Mouse (Mus musculus): ENCODE results near the gene Tex9. TPM values are rescaled to one million over a fixed set of nuclear protein-coding genes. Genes with fewer than 3 reads are reported as not detected.

The Tex9 gene
- polyA plus RNA-seq, 1 experiment from 2014 or later, result 34.6 TPM

Small RNA genes lying within 50 kb of the gene (microRNA-seq; reads per million reads assigned to microRNA genes)
- not detected for gene Gm28010

Other genes with a start within 250 kb of the Tex9 start
- gene Zfp280d, start 217.4 kb downstream of the Tex9 start, polyA plus RNA-seq (2015; fragmentation: Nextera tagmentation; extraction: Ambion mirVana), result 31.3 and 31.7 TPM in 2 replicates
- gene Mns1, start 54.2 kb downstream of the Tex9 start, polyA plus RNA-seq (2015; fragmentation: Nextera tagmentation; extraction: Ambion mirVana), result 8.6 and 9.2 TPM in 2 replicates
- gene Rfx7, start 40.0 kb upstream of the Tex9 start, polyA plus RNA-seq (2015; fragmentation: Nextera tagmentation; extraction: Ambion mirVana), result 12.5 and 13.2 TPM in 2 replicates
- 377 and 405 TPM in 2 replicates for gene Nedd4, start 170.1 kb upstream of the Tex9 start, polyA plus RNA-seq (2015; fragmentation: Nextera tagmentation; extraction: Ambion mirVana)

All from hindbrain, embryonic 16.5 days (tissue).